ENCODE assay signal across 16 mouse cellular contexts in genomic region chr1:106462112-106462511, GRCm38 (mm10).
"Had no signal": no experiment of that assay in that cellular context is flagged by ENCODE, and none has a peak within 500 bp of the region (broad histone marks: within the 10 kb centered on the region; RNA-seq: fewer than 3 reads in every experiment).

No protein-coding gene starts in this region.

- H3K4me3 ChIP-seq: neural tube, embryonic 13.5 days; neural tube, embryonic 15.5 days; stomach, embryonic 15.5 days had no signal

- H3K9me3 ChIP-seq: neural tube, embryonic 13.5 days; neural tube, embryonic 15.5 days; stomach, embryonic 15.5 days had no signal

- H3K27ac ChIP-seq: neural tube, embryonic 13.5 days; neural tube, embryonic 15.5 days; stomach, embryonic 15.5 days; stomach, postnatal 0 days had no signal

- H3K9ac ChIP-seq: neural tube, embryonic 13.5 days; neural tube, embryonic 15.5 days; stomach, embryonic 15.5 days had no signal

- H3K4me2 ChIP-seq: neural tube, embryonic 13.5 days; neural tube, embryonic 15.5 days; stomach, embryonic 15.5 days had no signal

- H3K36me3 ChIP-seq: neural tube, embryonic 13.5 days; neural tube, embryonic 15.5 days; stomach, embryonic 15.5 days had no signal

- H3K4me1 ChIP-seq: stomach, embryonic 15.5 days had no signal

- DNase-seq: retina, postnatal 1 day; right cerebral cortex, adult 18-20 months; right cerebral cortex, postnatal 14 days; right cerebral cortex, postnatal 25 days; right cerebral cortex, postnatal 4 days; spleen, adult 18-20 months; thymus, adult 18-20 months; thymus, adult 2 months; thymus, postnatal 14 days; thymus, postnatal 25 days; thymus, postnatal 36 days; thymus, postnatal 4 days had no signal

- H3K27me3 ChIP-seq: neural tube, embryonic 13.5 days; neural tube, embryonic 15.5 days; stomach, embryonic 15.5 days had no signal
